Mouse (Mus musculus) monocyte, adult 2 months (primary cell): ENCODE data around the gene Hcst.

Experiments
- DNase-seq, 2 experiments: peaks; one replicate each; pipeline ENCODE4 v3.0.0; 2022; ENCODE audit warnings: low spot score in 2 of 2, low read depth in 1 of 2

Gene Hcst

DNA sequence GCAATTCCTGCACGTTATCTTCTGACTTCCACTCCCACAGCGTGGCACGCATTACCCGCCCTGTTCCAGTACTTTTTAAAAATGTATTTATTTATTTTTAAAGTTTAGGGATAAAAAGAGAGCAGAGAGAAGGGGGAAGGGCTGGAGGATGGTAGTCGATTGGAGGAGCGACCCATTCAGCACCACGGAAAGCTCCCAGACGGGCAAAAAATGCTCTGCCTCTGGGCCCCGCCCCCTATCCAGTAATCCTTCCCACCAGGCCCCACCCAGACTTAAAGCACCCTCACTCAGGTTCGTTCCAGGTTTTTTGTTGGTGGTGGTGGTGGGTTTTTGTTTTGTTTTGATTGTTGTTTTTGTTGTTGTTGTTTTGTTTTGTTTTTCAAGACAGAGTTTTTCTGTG, 14.6 kb upstream of the Hcst start:
- DNase-seq = no peak

DNA sequence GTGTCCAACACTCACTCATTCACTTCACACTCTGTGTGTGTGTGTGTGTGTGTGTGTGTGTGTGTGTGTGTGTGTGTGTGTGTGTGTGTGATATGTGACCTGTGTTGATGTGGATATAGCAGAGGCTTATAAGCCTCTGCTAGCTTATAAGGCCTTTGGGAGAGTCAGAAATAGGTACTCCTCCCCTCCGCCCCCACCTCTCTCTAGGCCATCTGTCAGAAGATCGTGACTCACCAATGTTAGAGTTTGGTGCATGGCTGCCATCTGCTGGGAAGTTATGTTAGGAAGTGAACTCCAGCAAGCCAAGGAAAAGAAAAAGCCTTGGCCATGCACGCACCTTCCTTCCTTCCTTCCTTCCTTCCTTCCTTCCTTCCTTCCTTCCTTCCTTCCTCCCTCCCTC, 12.1 kb upstream of the Hcst start:
- DNase-seq = no peak

DNA sequence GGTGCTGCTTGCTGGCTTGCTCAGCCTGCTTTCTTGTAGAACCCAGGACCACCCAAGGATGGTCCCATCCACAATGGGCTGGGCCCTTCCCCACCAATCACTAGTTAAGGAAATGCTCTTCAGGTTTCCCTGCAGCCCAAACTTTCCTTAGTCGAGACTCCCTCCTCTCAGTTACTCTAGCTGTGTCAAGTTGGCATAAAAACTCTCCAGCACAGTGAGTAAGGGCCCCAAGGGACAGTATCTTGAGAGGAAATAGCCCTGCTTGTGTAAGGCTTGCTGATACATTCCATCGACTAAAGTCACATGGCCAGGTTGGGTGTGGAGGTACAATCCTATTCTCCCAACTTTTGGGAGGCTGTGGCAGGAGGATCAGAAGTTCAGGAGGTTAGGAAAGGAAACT, 10.5 kb upstream of the Hcst start:
- no peak for DNase-seq

DNA sequence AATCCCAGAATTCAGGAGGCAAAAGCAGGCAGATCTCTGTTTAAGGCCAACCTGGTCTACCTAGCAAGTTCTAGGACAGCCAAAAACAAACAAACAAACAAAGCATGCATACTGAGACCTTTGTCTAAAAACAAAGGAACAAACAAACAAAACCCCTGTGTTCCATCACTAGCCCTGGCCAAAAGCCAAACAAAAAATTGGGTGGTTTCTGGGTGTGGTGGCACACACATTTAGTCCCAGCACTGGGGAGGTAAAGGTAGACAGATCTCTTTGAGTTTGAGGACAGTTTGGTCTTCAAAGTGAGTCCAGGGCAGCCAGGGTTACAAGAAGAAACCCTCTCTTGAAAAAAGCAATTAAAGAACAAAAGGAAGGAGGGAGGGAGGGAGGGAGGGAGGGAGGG, 9.7 kb upstream of the Hcst start:
- no peak for DNase-seq

DNA sequence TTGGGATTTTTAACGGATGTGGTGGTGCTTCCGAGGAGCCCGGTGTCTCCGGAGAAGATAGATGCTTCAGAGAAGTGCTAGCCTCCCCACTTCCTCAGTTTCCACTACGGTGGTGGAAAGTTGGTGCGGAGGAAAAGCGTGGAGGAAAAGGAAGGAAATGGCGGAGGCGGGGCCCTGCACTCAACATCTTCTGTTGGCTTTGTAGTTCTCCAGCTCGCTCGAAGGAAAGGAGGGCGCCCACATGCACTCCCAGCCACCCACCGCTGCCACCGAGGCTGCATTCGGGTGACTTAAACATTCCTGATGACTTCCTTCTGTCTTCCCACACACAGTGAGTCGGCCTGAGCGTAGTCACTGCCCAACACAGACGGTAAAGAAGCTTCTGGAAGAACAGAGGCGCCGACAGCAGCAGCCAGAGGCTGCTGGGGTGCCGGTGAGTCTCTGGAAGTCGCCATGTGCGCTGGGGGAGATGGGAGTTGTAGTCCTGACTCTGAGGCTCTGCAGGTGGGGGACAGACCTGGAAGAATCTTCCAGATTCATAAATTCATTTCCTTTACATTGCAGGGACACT, 3.5 kb upstream of the Hcst start:
- DNase-seq = peak in 1 of 2 experiments; percentile 36

DNA sequence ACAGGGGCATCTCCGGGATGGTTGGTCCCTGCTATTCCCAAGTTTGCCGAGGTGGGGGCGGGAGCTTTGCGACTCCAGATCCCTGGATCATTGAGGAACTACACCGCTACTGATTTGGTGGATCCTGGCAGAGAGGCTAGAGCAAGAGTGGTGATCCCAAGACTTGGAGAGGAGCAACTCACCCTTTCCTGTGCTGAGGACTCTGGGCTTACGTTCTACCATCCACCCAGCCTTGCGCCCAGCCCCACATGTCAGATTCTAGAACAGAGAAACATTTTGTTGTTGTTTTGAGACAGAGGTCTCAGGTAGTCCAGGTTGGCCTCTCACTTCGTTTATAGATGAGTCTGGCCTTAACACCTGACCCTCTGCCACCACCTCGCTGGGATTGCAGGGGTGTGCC, 2.9 kb upstream of the Hcst start:
- DNase-seq = no peak

DNA sequence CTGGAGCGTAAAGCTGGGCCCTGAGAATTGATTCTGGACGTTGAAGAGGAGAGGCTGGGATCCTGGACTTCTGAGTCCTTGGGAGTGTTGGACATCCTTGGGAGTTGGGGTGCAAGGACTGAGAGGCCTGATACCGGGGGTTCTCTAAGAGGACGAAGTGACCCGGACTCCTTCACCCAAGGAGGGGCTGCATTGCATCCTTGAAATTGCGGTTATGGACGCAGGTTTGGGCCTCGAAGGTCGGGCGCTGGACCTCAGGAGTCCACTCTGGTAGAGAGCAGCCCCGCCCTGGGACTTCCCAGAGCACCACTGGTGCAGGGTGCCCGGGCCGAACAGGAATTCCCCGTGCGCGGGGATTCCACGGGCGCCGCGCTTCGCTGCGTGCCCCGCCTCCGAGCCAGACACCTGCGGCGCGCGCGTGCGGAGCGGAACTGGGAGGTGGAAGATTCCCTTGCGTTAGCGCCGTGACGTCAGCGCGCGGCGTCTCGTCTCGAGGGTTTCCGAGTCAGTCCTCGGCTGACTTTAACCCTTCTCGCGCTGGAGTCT, 2.3 kb upstream of the Hcst start:
- DNase-seq = peak; percentile 60 to 94

DNA sequence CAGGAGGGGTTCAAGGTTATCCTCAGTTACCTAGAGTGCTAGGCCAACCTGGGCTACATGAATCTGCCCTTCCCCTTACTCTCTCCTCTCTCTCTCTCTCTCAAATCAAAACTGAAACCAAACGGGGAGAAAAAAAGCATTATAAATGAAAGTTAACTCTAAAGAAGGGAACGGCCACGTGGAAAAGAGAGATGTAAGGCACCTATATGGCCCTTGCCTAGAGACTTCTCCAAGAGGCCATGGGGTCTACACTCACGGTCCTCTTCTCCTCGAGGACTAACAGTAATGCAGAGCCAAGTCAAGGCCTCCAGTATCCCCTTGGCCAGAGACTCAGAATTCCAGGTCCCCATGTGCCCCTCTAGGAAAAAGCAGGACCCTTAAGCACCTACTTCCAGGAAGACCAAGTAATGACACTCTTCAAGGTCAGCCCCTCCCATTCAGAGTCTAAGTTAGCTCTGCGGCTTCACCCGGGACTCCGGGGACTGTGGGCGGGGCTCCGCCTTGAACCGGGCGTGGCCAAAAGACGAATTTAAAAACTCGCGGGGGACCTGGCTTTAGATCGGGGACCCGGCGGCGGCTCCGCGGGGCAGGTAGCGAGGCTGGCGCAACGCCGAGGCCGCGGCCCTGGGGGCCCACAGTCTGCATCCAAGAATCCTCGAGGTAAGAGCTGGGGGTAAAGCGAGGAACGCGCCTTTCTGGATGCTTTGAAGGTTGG, 1.7 kb upstream of the Hcst start, which contains the start of gene Nfkbid:
TSS of gene Nfkbid (plus strand) at position 558 of the 715 bp plus-strand sequence.
- peak; percentile 56 to 83 for DNase-seq

DNA sequence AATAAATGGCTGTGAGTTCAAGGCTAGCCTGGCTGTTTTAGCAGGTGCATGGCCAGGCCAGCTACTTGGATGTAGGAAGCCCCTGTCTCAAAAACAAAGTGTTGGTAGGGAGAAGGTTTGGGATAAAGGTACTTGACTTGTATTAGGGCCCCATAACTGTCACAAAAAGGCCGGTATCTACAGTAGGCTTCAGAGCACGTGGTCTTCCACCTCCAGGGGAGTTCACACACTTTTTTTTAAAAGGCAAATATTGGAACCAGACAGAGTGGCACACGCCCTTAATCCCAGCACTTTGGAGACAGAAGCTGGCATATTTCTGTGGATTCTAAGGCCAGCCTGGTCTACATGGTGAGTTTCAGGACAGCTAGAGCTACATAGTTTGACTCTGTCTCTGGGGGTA, 1.0 kb upstream of the Hcst start:
- DNase-seq = no peak

DNA sequence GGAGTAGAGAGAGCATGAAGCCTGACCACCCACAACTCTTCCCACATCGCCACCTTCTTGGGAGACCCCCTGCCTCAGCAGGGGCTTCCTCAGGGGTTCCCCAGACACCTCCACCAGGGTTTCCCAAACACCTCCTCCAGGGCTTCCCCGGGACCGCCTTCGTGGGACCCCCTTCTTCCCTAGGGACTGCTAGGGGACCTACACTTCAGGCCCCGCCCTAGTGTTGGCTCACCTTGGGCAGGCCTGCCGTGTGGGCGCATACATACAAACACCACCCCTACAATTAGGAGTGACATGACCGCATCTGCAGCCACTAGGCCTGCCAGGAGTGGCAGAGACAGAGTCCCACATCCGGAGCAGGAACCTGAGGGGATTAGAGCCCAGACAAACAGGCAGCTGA, 1.8 kb downstream of the Hcst start:
- DNase-seq = no peak

DNA sequence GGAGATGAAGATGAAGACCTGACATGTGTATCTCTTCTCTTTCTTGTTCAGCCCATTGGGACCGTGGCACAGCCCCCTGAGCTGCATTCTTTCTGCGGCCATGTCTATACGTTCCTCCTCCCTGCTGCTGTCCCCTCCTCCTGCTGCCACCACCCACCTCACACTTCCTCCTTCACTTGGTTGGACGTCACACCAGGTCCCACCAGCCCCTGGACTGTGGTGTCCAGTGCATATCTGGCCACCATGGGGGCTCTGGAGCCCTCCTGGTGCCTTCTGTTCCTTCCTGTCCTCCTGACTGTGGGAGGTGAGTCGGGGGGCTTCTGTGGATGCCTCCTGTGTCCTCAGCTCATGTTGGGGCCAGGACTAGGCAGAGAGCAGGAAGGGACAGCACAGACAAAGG, 6.1 kb downstream of the Hcst start, which contains the start of gene Tyrobp:
TSS of gene Tyrobp (plus strand) at position 165 of the 400 bp plus-strand sequence.
- DNase-seq = peak in 1 of 2 experiments; percentile 84

DNA sequence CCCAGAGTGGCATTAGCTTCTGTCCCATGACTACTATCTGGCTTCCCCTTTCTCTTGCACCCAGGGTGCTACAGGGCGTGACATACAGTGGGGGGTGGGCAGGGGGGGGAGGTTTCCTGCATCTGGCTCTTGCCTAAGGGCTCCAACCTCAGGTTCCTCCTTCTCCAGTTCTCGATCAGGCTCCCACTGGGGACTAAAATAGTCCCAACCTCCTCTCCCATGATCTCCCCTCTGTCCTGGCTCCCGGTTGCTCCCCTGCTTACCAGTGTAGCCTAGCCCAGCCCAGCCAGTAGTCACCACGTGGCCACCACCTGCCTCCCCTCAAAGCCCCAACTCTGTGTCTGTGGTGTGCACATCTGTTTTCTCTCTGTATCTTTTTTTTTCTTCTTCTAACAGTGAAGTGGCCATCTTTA, 6.9 kb downstream of the Hcst start:
- peak in 1 of 2 experiments; percentile 73 for DNase-seq

DNA sequence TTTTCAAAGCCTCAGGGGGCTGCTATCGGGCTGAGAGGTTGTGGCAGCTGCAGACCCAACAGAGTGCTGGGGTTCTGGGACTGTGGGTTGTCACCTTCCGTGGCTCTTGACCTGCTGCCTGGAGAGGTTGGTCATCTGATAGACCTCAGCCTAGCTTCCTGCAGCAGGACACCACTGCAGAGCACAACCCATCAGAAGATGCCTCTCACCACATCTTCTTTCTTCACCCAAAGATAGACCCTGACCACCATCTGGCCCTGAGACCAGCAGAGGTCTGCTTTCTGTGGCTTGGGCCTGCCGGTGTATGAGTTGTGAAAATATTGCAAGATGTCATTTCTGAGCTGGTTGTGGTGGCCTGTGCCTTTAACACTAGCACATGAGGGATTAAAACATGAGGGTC, 8.6 kb downstream of the Hcst start:
- no peak for DNase-seq

DNA sequence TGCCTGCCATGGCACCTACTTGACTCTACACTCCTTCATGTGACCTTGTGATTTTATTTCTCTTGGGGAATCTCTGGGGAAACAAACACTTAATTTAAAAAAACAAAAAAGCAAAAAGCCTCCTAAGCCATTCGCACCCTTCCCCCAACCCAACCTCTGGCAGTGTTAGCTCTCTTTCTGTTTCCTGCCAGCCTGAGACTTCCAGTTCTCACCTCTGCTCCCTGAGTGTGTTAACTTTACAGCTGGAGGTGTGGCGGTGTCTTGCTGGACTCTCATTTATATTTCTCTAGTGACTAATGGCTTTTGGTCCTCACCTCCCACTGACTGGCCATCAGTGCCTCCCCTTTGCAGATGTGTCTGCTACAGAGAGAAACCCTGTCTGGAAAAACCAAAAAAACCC, 9.9 kb downstream of the Hcst start:
- DNase-seq = no peak

DNA sequence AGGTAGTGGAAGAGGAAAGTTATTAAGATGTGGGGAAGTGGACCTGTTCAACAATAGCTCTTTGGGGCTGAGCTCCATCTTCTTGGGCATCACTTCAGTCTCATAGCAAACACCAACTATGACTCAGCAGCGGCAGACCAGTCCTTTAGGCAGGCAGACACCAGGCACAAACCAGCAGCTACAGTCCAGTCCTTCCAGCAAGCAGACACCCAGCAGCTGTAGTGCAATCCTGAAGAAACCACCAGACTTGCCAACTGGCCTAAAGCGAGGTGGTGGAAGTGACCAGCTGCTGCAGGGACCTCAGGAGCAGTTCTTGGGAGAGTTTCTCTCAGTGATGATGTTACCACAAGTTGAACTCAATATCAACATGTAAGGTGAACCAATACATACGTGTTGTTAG, 11.0 kb downstream of the Hcst start:
- no peak for DNase-seq

DNA sequence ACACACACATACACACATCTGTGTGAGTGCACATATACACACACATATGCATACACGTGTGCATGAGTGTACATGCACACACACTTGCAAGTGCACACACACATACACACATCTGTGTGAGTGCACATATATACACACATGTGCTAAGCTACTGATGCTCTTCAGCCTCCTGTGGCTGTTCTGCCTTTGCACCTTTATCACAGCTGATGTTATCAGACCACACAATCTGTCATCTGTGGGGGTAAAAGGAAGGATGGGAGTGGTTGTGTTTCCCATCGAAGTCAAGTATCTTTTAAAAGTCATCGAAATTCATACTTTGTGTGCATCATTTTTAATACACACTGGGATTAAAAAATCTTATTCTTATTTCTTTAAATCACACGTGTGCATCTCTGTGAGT, 17.3 kb downstream of the Hcst start:
- DNase-seq = no peak

DNA sequence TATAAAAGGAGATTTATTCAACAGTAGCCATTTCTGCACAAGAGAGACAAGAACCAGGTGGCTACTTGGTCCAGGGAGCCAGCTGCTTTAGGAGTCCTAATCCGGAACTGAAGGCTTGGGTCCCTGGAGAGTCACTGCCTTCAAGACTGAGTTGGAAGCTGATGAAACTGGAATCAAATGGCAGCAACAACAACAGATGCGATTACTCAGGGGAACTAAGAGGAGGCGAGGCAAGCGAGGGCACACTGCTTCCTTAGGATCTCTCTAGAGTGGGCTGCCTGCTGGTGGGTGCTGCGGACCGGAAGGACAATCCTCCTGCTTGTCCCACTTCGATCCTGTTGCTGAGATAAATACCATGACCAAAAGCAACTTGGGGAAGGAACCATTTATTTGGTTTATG, 20.0 kb downstream of the Hcst start:
- no peak for DNase-seq

DNA sequence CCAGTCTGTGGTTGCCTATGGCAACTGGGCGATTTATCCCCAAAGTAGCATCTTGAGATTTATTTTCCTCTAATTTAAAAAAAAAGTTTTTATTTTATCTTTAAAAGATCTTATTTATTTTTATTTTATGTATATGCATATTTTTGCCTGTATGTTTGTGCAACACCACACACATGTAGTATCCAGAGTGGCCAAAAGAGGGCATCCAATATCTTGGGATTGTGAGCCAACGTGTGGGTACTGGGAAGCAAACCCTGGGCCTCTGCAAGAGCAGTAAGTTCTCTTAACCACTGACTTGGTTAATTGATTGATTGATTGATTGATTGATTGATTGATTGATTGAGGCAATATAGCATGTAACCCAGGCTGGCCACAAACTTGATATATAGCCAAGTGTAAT, 24.8 kb downstream of the Hcst start:
- DNase-seq = no peak

DNA sequence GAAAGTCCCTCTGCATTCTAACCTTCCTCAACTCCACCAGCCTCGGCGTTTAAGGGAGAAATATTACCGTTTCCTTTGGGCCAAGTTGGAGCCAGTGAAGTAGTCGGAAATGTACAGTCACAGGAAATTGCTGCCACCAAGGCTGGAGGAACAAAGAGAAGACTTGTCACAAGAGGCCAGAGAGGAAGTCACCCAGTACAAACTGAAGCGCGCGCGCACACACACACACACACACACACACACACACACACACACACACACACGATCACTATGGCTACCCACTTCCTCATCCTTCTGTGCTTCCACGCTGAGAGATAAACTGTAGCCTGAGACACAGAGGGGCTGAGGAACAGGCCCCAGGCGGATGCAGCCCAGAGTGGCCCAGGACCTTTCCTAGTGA, 25.3 kb downstream of the Hcst start:
- peak; percentile 54 to 59 for DNase-seq

DNA sequence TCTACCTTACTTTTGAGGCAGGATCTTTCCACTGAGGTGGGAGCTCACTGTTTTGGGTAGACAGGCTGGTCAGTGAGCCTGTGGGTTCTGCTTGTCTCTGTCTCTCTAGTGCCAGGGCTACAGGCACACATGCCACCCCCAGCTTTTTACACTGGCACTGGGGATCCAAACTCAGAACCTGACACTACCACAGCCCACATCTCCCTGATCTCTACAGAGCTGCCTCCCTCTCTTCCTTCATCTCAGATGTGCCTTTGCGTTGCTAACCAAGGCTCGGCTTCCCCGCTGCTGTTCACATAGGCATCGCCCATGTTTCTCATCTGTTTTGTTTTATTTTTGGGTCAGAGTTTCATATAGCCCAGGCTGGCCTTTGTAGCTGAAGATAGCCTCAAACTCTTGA, 26.0 kb downstream of the Hcst start:
- no peak for DNase-seq

DNA sequence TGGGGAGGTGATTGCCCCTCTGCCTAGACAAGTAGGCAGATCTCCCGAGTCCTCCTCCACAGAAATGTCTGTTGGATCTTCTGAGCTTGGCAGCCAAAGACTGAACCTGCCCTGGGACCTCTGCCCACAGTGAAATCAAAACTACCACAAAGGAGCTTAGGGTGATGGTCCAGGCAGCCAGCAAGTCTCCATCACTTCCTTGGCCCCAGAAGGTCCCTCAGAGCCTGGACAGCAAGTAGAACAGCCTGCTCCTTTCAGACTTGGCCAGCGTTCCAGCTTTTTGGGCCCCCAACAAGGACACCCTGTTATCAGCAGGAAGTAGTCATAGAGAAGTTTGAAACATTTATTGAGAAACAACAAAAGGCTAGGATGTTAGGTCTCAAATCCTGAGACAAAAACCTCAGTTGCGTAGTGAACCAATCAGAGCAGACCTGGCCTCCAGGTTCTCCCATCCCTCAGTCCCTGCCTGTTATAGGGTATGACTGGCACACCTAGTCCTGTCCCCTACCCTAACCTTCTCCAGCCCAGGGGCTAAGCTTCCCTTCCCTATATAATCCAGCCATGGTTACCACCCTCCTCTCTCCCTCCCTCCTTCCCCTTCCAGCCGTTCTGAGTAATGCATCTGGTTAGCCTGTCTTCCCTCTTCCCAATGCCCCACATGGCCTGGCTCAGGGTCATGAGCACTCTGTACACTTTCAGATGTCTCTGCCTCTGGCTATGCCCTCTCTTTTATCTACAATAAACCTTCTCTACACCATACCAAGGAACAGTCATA, 26.7 kb downstream of the Hcst start:
- DNase-seq = no peak

DNA sequence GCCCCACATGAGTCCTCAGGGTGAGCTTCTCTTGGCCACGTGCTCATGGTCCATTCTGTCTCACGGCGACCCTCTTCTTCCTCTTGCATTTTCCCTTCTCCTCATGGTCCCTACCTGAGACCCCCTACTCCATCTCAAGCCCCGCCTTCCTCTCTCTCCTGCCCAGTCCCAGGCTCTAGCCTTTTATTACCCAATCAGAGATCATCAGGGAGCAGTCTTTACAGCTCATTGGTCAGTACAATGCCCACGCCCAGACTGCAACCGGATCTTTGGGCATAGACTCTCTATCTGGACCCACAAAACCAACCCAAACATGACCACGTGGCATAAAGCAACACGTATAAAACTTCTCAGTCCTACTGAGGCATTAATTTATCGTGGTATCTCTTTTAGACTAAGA, 35.5 kb downstream of the Hcst start:
- no peak for DNase-seq
